Mouse (Mus musculus) testis, adult 10 weeks (tissue): ENCODE measurements around the gene Pabpc5. TPM values are rescaled to one million over a fixed set of nuclear protein-coding genes. Genes with fewer than 3 reads are reported as not detected.

Experiments used
- polyA plus RNA-seq: library from polyadenylated mRNA; stranded (reverse); fragments of 350-450 nt; fragmentation: Illumina TruSeq; extraction: RNeasy Lipid Tissue Mini Kit (QIAGEN cat#74804); gene quantifications from one replicate; pipeline ENCODE4 v1.2.3, GENCODE M21; 2014; ENCODE audit warnings: low read depth, low replicate concordance

The Pabpc5 gene
- polyA plus RNA-seq = 0.38 TPM

GRCm38 (mm10) chrX:119927081-119927571, at the start of gene Pabpc5:
Gene Pabpc5, plus strand, starts transcription at chrX:119927196.

